ENCODE assay signal across 8 mouse cellular contexts in the genomic region with DNA sequence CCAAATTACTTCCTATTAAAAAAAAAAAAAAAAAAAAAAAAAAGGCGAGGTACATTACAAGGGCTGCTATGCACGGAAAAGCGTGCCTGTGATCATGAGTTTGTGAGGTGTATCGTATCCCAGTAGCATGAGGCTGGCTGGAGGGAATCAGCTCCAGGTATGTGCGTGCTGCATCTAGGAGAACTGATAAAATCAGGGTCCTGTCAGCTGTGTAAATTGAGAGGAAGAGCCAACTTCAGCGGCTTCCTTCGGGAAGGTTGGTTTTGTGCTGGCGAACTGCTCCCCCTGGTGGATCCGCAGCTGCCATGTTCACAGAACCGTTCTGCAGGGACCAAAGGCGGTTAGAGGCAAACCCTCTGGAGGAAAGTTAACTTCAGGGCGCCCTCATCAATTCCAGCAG.
A peak's percentile ranks its signal among the peaks of the same experiment; 100 is the strongest.
DNase-seq lines count a peak whose midpoint lies in the region; ATAC-seq lines count a peak whose summit lies in the region.

No protein-coding gene starts in this region.

- DNase-seq in ZHBTc4 (ENCODE audit: low read depth, low spot score): peak; percentile 84
- peak; percentile 77 to 85 for DNase-seq in cerebellum, postnatal 25 days
- peak; percentile 67 to 72 for DNase-seq in frontal cortex, postnatal 36 days (ENCODE audit: low spot score in 2 of 2)
- DNase-seq in hindbrain, embryonic 14.5 days (ENCODE audit: low spot score): peak; percentile 88
- DNase-seq in layer of hippocampus, postnatal 25 days (ENCODE audit: extremely low spot score in 1 of 2, low spot score in 1 of 2): peak; percentile 68 to 77
- DNase-seq in lung, postnatal 10 days: peak; percentile 91
- peak; percentile 87 for DNase-seq in retina, postnatal 1 day
- DNase-seq in urinary bladder, postnatal 36 days (ENCODE audit: low spot score in 2 of 2): peak; percentile 78 to 83

- peaks cover 11% of the 10 kb centered on the region; the same call in 1 of the 2 replicates for H3K27me3 ChIP-seq in hindbrain, embryonic 14.5 days (ENCODE audit: control insufficient read depth, insufficient read depth, low read length)

- peak; percentile 65; the same call in 1 of the 2 replicates for ATAC-seq in hindbrain, embryonic 14.5 days (ENCODE audit: low FRiP score)

- H3K9me3 ChIP-seq in hindbrain, embryonic 14.5 days (ENCODE audit: control insufficient read depth, low read length): no peaks in the 10 kb centered on the region

- 2% methylated on average over 12 of the region's 12 CpGs for WGBS in hindbrain, embryonic 14.5 days

- H3K36me3 ChIP-seq in hindbrain, embryonic 14.5 days (replicated peaks; ENCODE audit: control insufficient read depth, insufficient read depth): no peaks in the 10 kb centered on the region

- H3K9ac ChIP-seq in hindbrain, embryonic 14.5 days: 0 out of 2 replicates have a peak overlapping the region, but pooled peaks have one; percentile 34

- no peaks in the 10 kb centered on the region for H3K4me1 ChIP-seq in hindbrain, embryonic 14.5 days (replicated peaks; ENCODE audit: control insufficient read depth, insufficient read depth, low read length)

- peak overlapping the region; percentile 60 for H3K4me2 ChIP-seq in hindbrain, embryonic 14.5 days (replicated peaks)

- H3K4me3 ChIP-seq in hindbrain, embryonic 14.5 days (replicated peaks; ENCODE audit: low read length): peak overlapping the region; percentile 27

- H3K27ac ChIP-seq in hindbrain, embryonic 14.5 days: no peak overlapping the region
